Mouse (Mus musculus) liver, embryonic 15.5 days (tissue): ENCODE measurements around the gene Mief2. TPM values are rescaled to one million over a fixed set of nuclear protein-coding genes. Genes with fewer than 3 reads are reported as not detected.

Experiments used
- ATAC-seq: fragments of 200-750 bp; cut with Nextera tagmentation; 2 replicates; pipeline ENCODE4 v1.8.0; 2017; ENCODE audit warnings: moderate number of reproducible peaks, mild to moderate bottlenecking, moderate library complexity; ENCODE audit not compliant: insufficient read depth
- H3K27ac ChIP-seq: fragments of 300-500 bp; sonication (generic); replicated peaks from 2 replicates; pipeline ENCODE4 v1.5.1; 2015; ENCODE audit warnings: mild to moderate bottlenecking, inconsistent platforms
- H3K27me3 ChIP-seq: fragments of 300-500 bp; sonication (generic); 2 replicates; pipeline ENCODE4 v1.6.1; 2015; ENCODE audit warnings: mild to moderate bottlenecking, inconsistent platforms
- H3K36me3 ChIP-seq: fragments of 300-500 bp; sonication (generic); replicated peaks from 2 replicates; pipeline ENCODE4 v1.6.1; 2015; ENCODE audit warnings: moderate library complexity, mild to moderate bottlenecking, inconsistent platforms
- H3K4me1 ChIP-seq: fragments of 300-500 bp; sonication (generic); replicated peaks from 2 replicates; pipeline ENCODE4 v1.6.1; 2015; ENCODE audit warnings: inconsistent platforms
- H3K4me2 ChIP-seq: fragments of 300-500 bp; sonication (generic); 2 replicates; pipeline ENCODE4 v1.6.1; 2015; ENCODE audit warnings: moderate library complexity, mild to moderate bottlenecking, inconsistent platforms
- H3K4me3 ChIP-seq: fragments of 300-500 bp; sonication (generic); replicated peaks from 2 replicates; pipeline ENCODE4 v1.5.1; 2015; ENCODE audit warnings: mild to moderate bottlenecking, inconsistent platforms
- H3K9ac ChIP-seq: fragments of 300-500 bp; sonication (generic); 2 replicates; pipeline ENCODE4 v1.6.1; 2015; ENCODE audit warnings: moderate library complexity, mild to moderate bottlenecking, inconsistent platforms
- H3K9me3 ChIP-seq: fragments of 300-500 bp; sonication (generic); replicated peaks from 2 replicates; pipeline ENCODE4 v1.6.1; 2016; ENCODE audit warnings: inconsistent platforms
- WGBS: fragments of 180-500 bp; shearing (Covaris S2); methylation state at CpG from one replicate; pipeline ENCODE4 v1.1.7; 2015; ENCODE audit warnings: mixed read lengths; ENCODE audit not compliant: insufficient replicate concordance; 5-methylcytosine and 5-hydroxymethylcytosine counted together
- polyA plus RNA-seq: library from polyadenylated mRNA; unstranded; fragments of >200 nt; fragmentation: Nextera tagmentation; extraction: Ambion mirVana; gene quantifications from 2 replicates; pipeline ENCODE4 v1.2.1, GENCODE M21; 2015

Mief2 gene
- polyA plus RNA-seq, 1 experiment from 2014 or later, result 2.5 TPM

- H3K27me3 ChIP-seq, result no peaks in the 10 kb centered on the region
- peaks cover 63% of the 10 kb centered on the region for H3K36me3 ChIP-seq
- H3K4me1 ChIP-seq, result peaks cover 23% of the 10 kb centered on the region
- no peaks in the 10 kb centered on the region for H3K9me3 ChIP-seq
- H3K9ac ChIP-seq, result no peak overlapping the region
- H3K4me3 ChIP-seq, result no peak overlapping the region
- H3K27ac ChIP-seq, result no peak overlapping the region
- 82% methylated on average over 7 of the region's 7 CpGs for WGBS
- no peak overlapping the region for H3K4me2 ChIP-seq
- ATAC-seq, result no peak
Observed at GRCm38 (mm10) chr11:60706076-60706475, 22.1 kb upstream of the Mief2 start.

- Histone ChIP-seq H3K4me2 (no peak overlapping the region), H3K9me3 (no peaks in the 10 kb centered on the region), H3K27me3 (no peaks in the 10 kb centered on the region), H3K36me3 (peaks cover 71% of the 10 kb centered on the region), H3K9ac (no peak overlapping the region), H3K4me1 (peaks cover 16% of the 10 kb centered on the region), H3K27ac (no peak overlapping the region), H3K4me3 (no peak overlapping the region)
- WGBS, result 83% methylated on average over 14 of the region's 14 CpGs
- no peak for ATAC-seq
Observed at GRCm38 (mm10) chr11:60706696-60707480, 21.3 kb upstream of the Mief2 start.

GRCm38 (mm10) chr11:60707672-60708071 lies 20.5 kb upstream of the Mief2 start:
- Histone ChIP-seq H3K36me3 (peaks cover 79% of the 10 kb centered on the region), H3K27ac (no peak overlapping the region), H3K4me2 (no peak overlapping the region), H3K9ac (no peak overlapping the region), H3K27me3 (no peaks in the 10 kb centered on the region), H3K4me3 (no peak overlapping the region), H3K4me1 (peaks cover 10% of the 10 kb centered on the region; the same call in 1 of the 2 replicates), H3K9me3 (no peaks in the 10 kb centered on the region)
- 56% methylated on average over 3 of the region's 3 CpGs for WGBS
- ATAC-seq, result no peak

DNA sequence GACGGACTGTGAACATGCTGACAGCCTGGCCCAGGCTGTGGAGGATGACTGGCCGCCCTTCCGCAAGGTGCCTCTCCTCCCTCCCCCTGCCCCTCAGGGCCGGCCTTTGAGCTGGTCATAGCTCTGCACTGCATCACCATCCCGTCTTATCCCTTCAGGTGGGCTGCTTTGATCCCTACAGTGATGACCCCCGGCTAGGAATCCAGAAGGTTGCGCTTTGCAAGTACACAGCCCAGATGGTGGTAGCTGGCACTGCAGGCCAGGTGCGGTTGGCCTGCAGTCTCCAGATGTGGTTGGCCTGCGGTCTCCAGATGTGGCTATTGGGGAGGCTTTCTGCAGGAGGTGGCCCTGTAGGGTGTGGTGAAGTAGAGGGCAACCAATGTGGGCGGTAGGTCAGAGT lies 19.6 kb upstream of the Mief2 start:
- WGBS, result 84% methylated on average over 10 of the region's 10 CpGs
- Histone ChIP-seq H3K4me3 (no peak overlapping the region), H3K9me3 (no peaks in the 10 kb centered on the region), H3K27me3 (no peaks in the 10 kb centered on the region), H3K36me3 (peaks cover 89% of the 10 kb centered on the region), H3K27ac (no peak overlapping the region), H3K4me1 (0 out of 2 replicates have a peak, but pooled peaks cover under 1% of the 10 kb centered on the region), H3K4me2 (no peak overlapping the region), H3K9ac (no peak overlapping the region)
- no peak for ATAC-seq

DNA sequence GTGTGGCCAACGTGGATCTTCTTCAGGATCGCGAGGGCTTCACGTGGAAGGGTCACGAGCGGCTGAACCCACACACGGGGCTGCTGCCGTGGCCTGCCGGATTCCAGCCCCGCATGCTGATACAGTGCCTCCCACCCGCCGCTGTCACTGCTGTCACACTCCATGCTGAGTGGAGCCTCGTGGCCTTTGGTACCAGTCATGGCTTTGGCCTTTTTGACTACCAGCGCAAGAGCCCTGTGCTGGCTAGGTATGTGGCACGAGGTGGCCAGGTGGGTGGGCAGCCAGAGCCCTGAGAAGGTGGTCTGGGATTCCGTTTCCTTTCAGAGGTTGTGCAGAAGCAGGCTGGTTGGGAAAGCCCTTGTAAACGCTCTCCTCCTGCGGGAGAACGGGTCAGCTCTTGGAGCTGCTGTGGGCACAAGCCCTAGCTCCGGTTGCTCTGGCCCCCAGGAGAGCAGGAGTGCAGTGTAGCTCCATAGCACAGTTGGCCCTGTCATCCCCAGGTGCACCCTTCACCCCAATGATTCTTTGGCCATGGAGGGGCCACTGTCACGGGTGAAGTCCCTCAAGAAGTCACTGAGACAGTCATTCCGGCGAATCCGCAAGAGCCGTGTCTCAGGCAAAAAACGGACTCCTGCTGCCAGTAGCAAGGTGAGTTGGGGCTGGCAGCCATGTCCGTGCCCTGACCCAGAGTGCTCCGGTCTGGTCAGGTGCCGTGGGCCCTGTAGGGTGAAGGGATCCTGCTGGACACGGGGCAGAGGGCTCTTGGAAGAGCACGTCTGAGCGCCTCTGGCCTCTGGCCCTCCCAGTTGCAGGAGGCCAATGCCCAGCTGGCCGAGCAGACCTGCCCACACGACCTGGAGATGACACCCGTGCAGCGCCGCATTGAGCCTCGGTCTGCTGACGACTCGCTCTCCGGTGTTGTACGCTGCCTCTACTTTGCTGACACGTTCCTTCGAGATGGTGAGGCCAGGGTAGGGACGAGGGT lies 18.4 kb upstream of the Mief2 start:
- Histone ChIP-seq H3K27me3 (no peaks in the 10 kb centered on the region), H3K9ac (no peak overlapping the region), H3K4me3 (no peak overlapping the region), H3K36me3 (peaks cover 94% of the 10 kb centered on the region), H3K9me3 (no peaks in the 10 kb centered on the region), H3K4me1 (no peaks in the 10 kb centered on the region), H3K27ac (no peak overlapping the region), H3K4me2 (no peak overlapping the region)
- WGBS, result 86% methylated on average over 45 of the region's 45 CpGs
- no peak for ATAC-seq

DNA sequence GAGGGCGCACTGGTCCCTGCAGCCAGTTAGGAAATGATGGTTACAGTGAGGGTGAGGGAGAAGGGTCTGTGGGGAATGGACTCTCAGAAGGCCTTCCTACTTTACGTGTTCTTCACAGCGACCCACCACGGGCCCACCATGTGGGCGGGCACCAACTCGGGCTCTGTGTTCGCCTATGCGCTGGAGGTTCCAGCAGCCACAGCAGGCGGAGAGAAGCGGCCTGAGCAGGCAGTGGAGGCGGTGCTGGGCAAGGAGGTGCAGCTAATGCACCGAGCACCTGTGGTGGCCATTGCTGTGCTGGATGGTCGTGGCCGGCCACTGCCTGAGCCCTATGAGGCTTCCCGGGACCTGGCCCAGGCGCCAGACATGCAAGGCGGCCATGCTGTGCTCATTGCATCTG lies 17.0 kb upstream of the Mief2 start:
- H3K4me1 ChIP-seq, result no peaks in the 10 kb centered on the region
- H3K36me3 ChIP-seq, result peaks cover 100% of the 10 kb centered on the region

GRCm38 (mm10) chr11:60712040-60712439 lies 16.2 kb upstream of the Mief2 start:
- ATAC-seq, result no peak
- no peak overlapping the region for H3K4me2 ChIP-seq
- no peak overlapping the region for H3K9ac ChIP-seq
- H3K4me3 ChIP-seq, result no peak overlapping the region
- no peaks in the 10 kb centered on the region for H3K27me3 ChIP-seq
- no peak overlapping the region for H3K27ac ChIP-seq
- no peaks in the 10 kb centered on the region for H3K4me1 ChIP-seq
- no peaks in the 10 kb centered on the region for H3K9me3 ChIP-seq
- 88% methylated on average over 18 of the region's 18 CpGs for WGBS
- H3K36me3 ChIP-seq, result peaks cover 100% of the 10 kb centered on the region

More for the DNA sequence above, 17.0 kb upstream of the Mief2 start:
- Histone ChIP-seq H3K4me3 (no peak overlapping the region), H3K9me3 (no peaks in the 10 kb centered on the region), H3K27me3 (no peaks in the 10 kb centered on the region), H3K9ac (no peak overlapping the region), H3K4me2 (no peak overlapping the region), H3K27ac (no peak overlapping the region)
- 86% methylated on average over 17 of the region's 17 CpGs for WGBS
- ATAC-seq, result no peak

GRCm38 (mm10) chr11:60712639-60713255 lies 15.5 kb upstream of the Mief2 start:
- no peaks in the 10 kb centered on the region for H3K4me1 ChIP-seq
- no peak overlapping the region for H3K4me3 ChIP-seq
- H3K9me3 ChIP-seq, result no peaks in the 10 kb centered on the region
- no peaks in the 10 kb centered on the region for H3K27me3 ChIP-seq
- ATAC-seq, result no peak
- no peak overlapping the region for H3K27ac ChIP-seq
- no peak overlapping the region for H3K9ac ChIP-seq
- WGBS, result 83% methylated on average over 13 of the region's 13 CpGs
- H3K4me2 ChIP-seq, result no peak overlapping the region
- H3K36me3 ChIP-seq, result peaks cover 99% of the 10 kb centered on the region

GRCm38 (mm10) chr11:60715833-60716232 lies 12.4 kb upstream of the Mief2 start:
- Histone ChIP-seq H3K4me2 (no peak overlapping the region), H3K36me3 (peaks cover 96% of the 10 kb centered on the region), H3K27ac (no peak overlapping the region), H3K9ac (no peak overlapping the region), H3K4me1 (peaks cover 6% of the 10 kb centered on the region; the same call in 1 of the 2 replicates), H3K4me3 (no peak overlapping the region), H3K27me3 (no peaks in the 10 kb centered on the region), H3K9me3 (no peaks in the 10 kb centered on the region)
- no peak for ATAC-seq
- 81% methylated on average over 5 of the region's 5 CpGs for WGBS

DNA sequence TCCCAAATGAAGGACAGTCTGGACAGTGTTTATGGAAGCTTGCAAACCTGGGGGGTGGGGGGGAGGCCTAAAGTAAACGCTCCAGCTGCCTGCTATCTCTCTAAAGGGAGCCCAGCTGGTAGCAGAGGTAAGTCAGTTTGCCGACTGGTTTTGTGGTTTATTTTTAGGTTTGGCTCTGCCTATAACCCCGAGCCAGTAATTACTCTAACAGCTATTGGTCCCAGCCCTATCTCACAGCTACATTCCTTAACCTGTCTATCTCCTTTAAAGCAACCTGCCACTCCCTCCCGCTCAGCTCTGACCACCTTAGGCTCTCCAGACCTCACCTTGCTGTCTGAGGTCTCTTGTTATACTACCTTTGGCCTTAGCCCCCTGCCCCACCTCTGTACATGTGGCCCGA lies 8.9 kb upstream of the Mief2 start:
- Histone ChIP-seq H3K4me2 (no peak overlapping the region), H3K9ac (no peak overlapping the region), H3K9me3 (no peaks in the 10 kb centered on the region), H3K4me1 (peaks cover 6% of the 10 kb centered on the region; the same call in 1 of the 2 replicates), H3K4me3 (no peak overlapping the region), H3K36me3 (peaks cover 94% of the 10 kb centered on the region), H3K27me3 (no peaks in the 10 kb centered on the region), H3K27ac (no peak overlapping the region)
- 37% methylated on average over 5 of the region's 5 CpGs for WGBS
- peak; percentile 33; the same call in 1 of the 2 replicates for ATAC-seq
